Mouse (Mus musculus) embryonic facial prominence, embryonic 13.5 days (tissue): Measurements from ENCODE around the gene Rplp0. TPM values are rescaled to one million over a fixed set of nuclear protein-coding genes. Genes with fewer than 3 reads are reported as not detected.
A peak's percentile ranks its signal among the peaks of the same experiment; 100 is the strongest.

Source experiments
- ATAC-seq: fragments of 200-750 bp; cut with Nextera tagmentation; 2 replicates; pipeline ENCODE4 v1.8.0; 2017; ENCODE audit warnings: low read depth; ENCODE audit not compliant: insufficient number of reproducible peaks, insufficient read depth, low FRiP score, low TSS enrichment
- H3K27ac ChIP-seq: fragments of 300-500 bp; sonication (generic); 2 replicates; pipeline ENCODE4 v1.5.1; 2015; ENCODE audit warnings: moderate library complexity, mild to moderate bottlenecking, inconsistent platforms
- H3K27me3 ChIP-seq: fragments of 300-500 bp; sonication (generic); 2 replicates; pipeline ENCODE4 v1.6.1; 2015; ENCODE audit warnings: mild to moderate bottlenecking, inconsistent platforms
- H3K36me3 ChIP-seq: fragments of 300-500 bp; sonication (generic); 2 replicates; pipeline ENCODE4 v1.6.1; 2015; ENCODE audit warnings: mild to moderate bottlenecking, inconsistent platforms
- H3K4me1 ChIP-seq: fragments of 300-500 bp; sonication (generic); 2 replicates; pipeline ENCODE4 v1.6.1; 2015; ENCODE audit warnings: inconsistent platforms
- H3K4me2 ChIP-seq: fragments of 300-500 bp; sonication (generic); 2 replicates; pipeline ENCODE4 v1.6.1; 2015; ENCODE audit warnings: moderate library complexity, mild to moderate bottlenecking, inconsistent platforms
- H3K4me3 ChIP-seq: fragments of 300-500 bp; sonication (generic); 2 replicates; pipeline ENCODE4 v1.5.1; 2015; ENCODE audit warnings: mild to moderate bottlenecking, inconsistent platforms
- H3K9ac ChIP-seq: fragments of 300-500 bp; sonication (generic); 2 replicates; pipeline ENCODE4 v1.6.1; 2015; ENCODE audit warnings: mild to moderate bottlenecking, inconsistent platforms
- H3K9me3 ChIP-seq: fragments of 300-500 bp; sonication (generic); 2 replicates; pipeline ENCODE4 v1.6.1; 2016; ENCODE audit warnings: inconsistent platforms
- WGBS: fragments of 180-500 bp; shearing (Covaris S2); methylation state at CpG from one replicate; pipeline ENCODE4 v1.1.7; 2015; ENCODE audit warnings: mixed read lengths; 5-methylcytosine and 5-hydroxymethylcytosine counted together
- polyA plus RNA-seq: library from polyadenylated mRNA; unstranded; fragments of >200 nt; fragmentation: Nextera tagmentation; extraction: Ambion mirVana; gene quantifications from 2 replicates; pipeline ENCODE4 v1.2.1, GENCODE M21; 2015

Rplp0 gene
- 1,563 and 1,729 TPM in 2 replicates for polyA plus RNA-seq

DNA sequence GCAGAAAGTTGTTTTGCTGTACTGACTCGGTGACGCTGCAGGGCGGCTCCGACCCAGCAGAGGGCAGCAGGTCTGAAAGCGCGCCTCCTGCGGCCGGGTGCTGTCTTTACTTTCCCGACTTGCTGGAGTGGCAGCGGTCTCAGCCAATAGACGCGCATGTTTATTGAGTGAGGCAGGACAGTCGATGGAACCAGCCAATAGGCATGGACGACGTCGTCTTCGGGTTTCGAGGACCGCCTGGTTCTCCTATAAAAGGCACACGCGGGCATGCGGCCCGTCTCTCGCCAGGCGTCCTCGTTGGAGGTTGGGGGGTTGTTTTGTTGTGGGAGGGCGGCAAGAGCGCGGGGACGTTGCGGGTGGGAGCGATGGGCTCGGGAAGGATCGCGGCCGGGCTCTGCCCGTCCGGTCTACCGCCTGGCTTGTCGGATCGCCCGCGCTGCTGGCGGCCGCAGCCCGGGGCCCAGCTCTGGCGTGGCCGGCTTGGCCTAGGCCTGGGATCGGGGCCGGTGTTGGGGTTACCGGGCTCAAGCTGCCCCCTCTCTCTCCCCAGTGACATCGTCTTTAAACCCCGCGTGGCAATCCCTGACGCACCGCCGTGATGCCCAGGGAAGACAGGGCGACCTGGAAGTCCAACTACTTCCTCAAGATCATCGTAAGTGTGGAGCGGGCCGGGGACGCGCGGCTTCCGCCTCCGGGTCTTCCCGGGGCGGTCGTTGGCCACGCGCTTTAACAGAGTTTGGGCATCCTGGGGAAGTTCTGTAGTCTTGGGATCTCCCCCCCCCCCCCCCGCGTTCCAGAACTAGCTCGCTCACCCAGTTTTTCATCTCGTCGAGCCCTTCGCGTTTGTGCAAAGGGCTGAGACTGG, at the start of gene Rplp0:
Rplp0 (plus strand) TSS at position 231 of the 865 bp plus-strand sequence.
- under 1% methylated on average over 78 of the region's 78 CpGs for WGBS
- Histone ChIP-seq H3K27ac (peak within 1 kb of the TSS; percentile 89), H3K4me1 (peaks cover 24% of the 10 kb centered on the region), H3K9me3 (no peaks in the 10 kb centered on the region), H3K4me3 (peak within 1 kb of the TSS; percentile 86), H3K9ac (peak within 1 kb of the TSS; percentile 99), H3K27me3 (no peaks in the 10 kb centered on the region), H3K4me2 (peak within 1 kb of the TSS; percentile 82), H3K36me3 (peaks cover 45% of the 10 kb centered on the region)
- ATAC-seq: peak; percentile 98

DNA sequence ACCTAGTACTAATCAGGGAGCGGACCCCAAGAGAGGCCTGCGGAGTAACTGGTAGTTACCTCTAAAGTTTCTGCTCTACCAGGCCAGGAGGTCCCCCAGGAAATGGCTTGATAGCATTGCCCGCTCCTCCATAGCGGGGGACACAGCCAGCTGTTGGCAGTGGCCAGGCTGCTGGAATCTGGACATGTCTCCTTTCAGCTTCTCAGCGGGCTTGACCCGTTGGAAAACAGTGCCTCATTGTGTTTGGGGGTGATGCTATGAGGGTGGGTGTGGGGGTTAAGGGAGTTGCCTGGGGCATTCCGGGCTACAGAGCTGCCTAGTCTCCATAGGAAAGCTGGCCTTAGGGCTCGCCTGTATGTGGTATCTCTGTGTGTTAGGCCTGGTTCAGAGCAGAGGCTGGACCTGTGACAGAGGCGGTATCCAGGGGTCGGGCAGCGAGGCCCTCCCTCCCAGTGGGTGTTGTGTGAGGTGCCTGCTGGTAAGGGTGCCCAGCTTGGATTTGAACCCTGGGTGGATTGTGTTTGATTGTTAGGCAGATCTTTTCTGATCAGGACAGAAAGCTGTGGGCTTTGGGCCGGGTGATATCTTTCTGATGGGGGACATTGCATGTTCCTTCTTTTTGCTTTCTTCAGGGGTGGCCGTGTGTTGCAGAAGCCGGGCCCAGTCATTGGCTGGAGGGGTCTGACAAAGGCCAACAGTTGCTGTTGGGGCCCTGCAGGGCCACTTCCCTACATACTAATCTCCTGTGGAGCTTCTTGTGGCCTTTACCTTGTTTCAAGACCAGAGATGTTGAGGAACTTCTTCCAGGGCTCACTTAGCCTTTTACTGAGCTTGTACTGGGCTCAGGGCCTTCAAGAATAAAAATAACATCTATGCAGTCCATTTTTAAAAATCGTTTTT, 49.2 kb upstream of the Rplp0 start:
- peak overlapping the region; percentile 91 for H3K4me2 ChIP-seq
- 0 out of 2 replicates have a peak, but pooled peaks cover 5% of the 10 kb centered on the region for H3K36me3 ChIP-seq
- H3K27me3 ChIP-seq: no peaks in the 10 kb centered on the region
- no peak for ATAC-seq
- H3K9me3 ChIP-seq: no peaks in the 10 kb centered on the region
- H3K4me1 ChIP-seq: peaks cover 61% of the 10 kb centered on the region
- peak overlapping the region; percentile 94 for H3K9ac ChIP-seq
- WGBS: 51% methylated on average over 15 of the region's 15 CpGs
- peak overlapping the region; percentile 78 for H3K27ac ChIP-seq
- H3K4me3 ChIP-seq: peak overlapping the region; percentile 93

DNA sequence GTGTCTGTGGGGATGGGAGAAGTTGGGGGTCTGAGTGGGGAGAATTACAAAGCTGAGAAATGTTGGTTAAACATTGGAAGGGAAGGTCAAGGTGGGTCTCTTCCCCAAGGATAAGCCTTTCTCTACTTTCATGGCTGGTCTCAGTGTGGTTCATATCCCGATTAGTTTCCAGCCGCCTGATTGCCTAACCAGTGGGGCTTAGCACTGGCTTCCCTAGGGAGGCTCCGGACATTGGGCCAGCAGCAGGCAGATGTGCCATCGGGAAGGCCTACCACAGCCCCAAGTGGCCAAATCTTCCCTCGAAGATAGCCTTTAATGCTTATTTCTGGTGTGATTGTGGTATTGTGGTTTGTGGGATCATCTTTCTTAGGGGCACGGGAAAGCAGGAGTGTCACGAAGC, 46.9 kb upstream of the Rplp0 start:
- WGBS: 85% methylated on average over 7 of the region's 7 CpGs
- H3K27ac ChIP-seq: no peak overlapping the region
- no peak overlapping the region for H3K9ac ChIP-seq
- H3K4me1 ChIP-seq: peaks cover 73% of the 10 kb centered on the region
- peaks cover 15% of the 10 kb centered on the region; the same call in 1 of the 2 replicates for H3K36me3 ChIP-seq
- no peak for ATAC-seq
- no peak overlapping the region for H3K4me2 ChIP-seq
- H3K27me3 ChIP-seq: no peaks in the 10 kb centered on the region
- no peaks in the 10 kb centered on the region for H3K9me3 ChIP-seq
- no peak overlapping the region for H3K4me3 ChIP-seq

DNA sequence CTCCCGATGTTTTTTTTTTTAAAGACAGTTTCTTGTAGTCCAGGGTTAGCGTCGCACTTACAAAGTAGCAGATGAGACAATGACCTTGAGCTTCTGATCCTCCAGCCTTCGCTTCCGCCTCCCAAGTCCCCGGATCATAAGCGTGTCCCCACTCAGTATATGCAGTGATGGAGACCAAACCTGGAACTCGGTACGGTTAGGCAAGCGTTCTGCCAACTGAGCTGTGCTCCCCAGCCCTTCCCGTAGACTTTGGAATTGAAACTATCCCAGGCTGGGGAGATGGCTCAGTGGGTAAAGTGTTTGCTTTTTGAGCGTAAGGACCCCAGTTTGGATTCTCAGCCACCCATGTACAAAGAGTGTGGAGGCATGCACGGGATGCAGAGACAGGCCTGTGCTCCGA, 46.0 kb upstream of the Rplp0 start:
- H3K36me3 ChIP-seq: peaks cover 18% of the 10 kb centered on the region; the same call in 1 of the 2 replicates
- H3K27me3 ChIP-seq: no peaks in the 10 kb centered on the region
- H3K4me3 ChIP-seq: no peak overlapping the region
- no peak for ATAC-seq
- 96% methylated on average over 14 of the region's 14 CpGs for WGBS
- H3K9ac ChIP-seq: no peak overlapping the region
- peaks cover 68% of the 10 kb centered on the region for H3K4me1 ChIP-seq
- no peak overlapping the region for H3K4me2 ChIP-seq
- no peaks in the 10 kb centered on the region for H3K9me3 ChIP-seq
- no peak overlapping the region for H3K27ac ChIP-seq

DNA sequence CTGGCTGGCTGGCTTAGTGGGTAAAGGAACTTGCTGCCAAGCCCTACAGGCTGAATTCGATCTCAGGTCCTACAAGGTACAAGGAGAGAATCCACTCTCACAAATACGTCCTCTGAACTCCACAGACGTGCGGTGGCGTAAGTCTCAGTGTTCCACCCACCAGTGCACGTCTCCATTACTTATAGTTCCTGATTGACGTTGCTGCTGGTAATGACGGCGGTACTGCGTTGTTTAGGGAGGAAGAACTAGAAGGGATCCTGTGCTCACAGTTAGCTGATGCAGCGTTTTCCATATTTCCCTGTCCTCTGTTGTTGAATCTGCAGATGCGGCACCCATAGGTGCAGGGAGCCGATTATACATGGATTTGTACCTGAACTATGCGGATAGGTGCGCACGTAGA, 45.5 kb upstream of the Rplp0 start:
- WGBS: 90% methylated on average over 16 of the region's 16 CpGs
- H3K4me1 ChIP-seq: peaks cover 63% of the 10 kb centered on the region
- no peak for ATAC-seq
- H3K4me2 ChIP-seq: no peak overlapping the region
- no peaks in the 10 kb centered on the region for H3K27me3 ChIP-seq
- no peaks in the 10 kb centered on the region for H3K9me3 ChIP-seq
- H3K9ac ChIP-seq: no peak overlapping the region
- no peak overlapping the region for H3K4me3 ChIP-seq
- peak overlapping the region; percentile 95 for H3K27ac ChIP-seq
- H3K36me3 ChIP-seq: peaks cover 18% of the 10 kb centered on the region; the same call in 1 of the 2 replicates

DNA sequence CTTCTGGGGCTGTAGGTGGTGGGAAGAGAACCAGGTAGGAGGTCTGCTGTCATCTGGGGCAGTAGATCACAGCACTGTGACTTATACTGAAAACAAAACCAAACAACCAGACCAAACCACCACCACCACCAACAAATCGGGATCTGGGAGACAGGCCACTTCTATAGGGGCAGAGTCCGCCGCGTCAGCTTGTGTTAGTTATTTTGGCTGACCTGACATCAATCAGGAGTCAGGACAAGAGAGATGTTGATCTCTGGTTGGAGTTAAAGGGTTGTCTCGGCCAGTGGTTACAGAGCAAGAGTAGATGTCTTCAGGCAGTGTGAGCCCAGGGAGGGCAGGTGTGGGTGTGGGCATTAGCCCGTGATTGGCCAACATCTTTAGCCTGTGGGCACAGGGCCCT, 44.9 kb upstream of the Rplp0 start:
- Histone ChIP-seq H3K27ac (peak overlapping the region; percentile 95), H3K27me3 (no peaks in the 10 kb centered on the region), H3K9ac (peak overlapping the region; percentile 53), H3K4me3 (peak overlapping the region; percentile 9; the same call in 1 of the 2 replicates), H3K4me2 (peak overlapping the region; percentile 52), H3K9me3 (no peaks in the 10 kb centered on the region), H3K36me3 (peaks cover 23% of the 10 kb centered on the region; the same call in 1 of the 2 replicates), H3K4me1 (peaks cover 57% of the 10 kb centered on the region)
- 50% methylated on average over 6 of the region's 6 CpGs for WGBS
- 0 out of 2 replicates have a peak, but pooled peaks have one; percentile 2 for ATAC-seq

DNA sequence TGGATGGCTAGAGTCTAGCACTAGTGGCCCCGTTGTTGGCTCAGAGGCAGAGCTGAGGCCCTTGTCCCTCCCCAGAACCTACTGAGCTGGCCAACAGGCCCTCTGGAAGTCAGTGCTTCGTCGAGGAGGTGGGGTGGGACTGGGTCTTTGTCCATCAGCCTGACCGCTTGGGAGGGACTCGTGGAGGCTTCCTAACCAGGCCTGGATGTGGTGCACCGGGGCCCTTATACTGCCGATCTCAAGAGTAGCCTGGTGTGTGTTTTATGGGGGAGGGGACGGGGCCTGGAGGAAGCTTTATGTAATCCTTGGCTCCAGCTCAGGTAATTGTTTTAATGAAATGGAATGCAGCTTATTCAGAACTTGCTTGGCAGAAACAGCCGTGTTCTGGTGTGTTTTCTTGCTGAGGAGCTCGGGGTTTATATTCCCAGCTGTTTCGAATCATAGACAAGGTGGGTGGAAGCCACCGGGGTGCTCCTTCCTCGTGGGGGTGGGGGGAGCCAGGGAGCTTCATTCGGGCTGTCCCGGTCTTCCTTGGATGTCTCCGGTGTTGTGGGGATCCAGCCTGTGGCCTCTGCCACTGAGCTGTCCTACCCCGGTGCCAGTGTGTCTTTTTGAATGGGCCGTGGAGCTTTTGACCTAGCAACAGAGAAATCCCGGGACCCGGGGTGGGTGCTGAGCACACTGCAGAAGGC, 44.2 kb upstream of the Rplp0 start:
- Histone ChIP-seq H3K4me3 (peak overlapping the region; percentile 13), H3K27ac (peak overlapping the region; percentile 95), H3K9me3 (no peaks in the 10 kb centered on the region), H3K27me3 (no peaks in the 10 kb centered on the region), H3K4me1 (peaks cover 51% of the 10 kb centered on the region), H3K36me3 (peaks cover 23% of the 10 kb centered on the region; the same call in 1 of the 2 replicates), H3K4me2 (peak overlapping the region; percentile 52), H3K9ac (peak overlapping the region; percentile 53)
- ATAC-seq: peak; percentile 63
- 18% methylated on average over 20 of the region's 20 CpGs for WGBS

DNA sequence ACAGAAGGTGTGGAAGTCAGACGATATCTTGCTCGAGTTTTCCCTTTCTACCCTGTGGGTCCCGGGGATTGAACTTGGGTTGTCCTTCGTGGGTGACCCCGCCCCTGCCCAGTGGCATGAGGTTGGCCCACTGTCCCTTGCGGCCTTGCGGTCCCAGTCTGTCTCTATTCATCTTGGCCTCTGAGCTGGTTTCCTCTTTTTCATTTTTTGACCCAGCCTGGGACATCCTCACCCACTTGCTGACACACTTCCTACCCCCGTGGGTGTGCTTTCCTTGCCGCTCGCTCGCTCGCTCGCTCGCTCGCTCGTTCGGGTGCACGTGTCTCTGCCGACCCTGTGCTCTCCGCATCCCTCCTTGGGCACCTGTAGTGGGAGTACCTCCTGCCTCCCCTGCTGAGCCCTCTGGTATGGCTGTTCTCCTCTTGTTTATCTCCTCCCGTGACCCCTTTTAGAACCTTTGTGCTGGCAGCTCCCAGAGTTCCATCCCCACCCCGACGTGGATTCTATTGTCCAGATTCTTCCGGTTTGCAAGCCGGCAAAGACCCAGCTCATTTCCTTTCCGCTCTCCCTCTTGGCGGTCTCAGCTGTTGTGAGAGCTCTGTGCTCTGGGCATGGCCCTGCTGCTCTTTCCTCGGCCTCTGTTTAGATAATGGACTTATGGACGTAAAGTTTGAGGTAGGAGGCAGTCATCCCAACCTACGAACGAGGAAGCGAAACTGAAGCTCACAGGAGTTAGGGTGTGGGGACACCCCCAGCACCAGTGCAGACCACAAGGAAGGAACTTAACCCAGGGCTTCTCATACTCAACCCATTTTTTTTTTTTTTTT, 43.0 kb upstream of the Rplp0 start:
- H3K9ac ChIP-seq: no peak overlapping the region
- H3K4me2 ChIP-seq: no peak overlapping the region; the same call in 1 of the 2 replicates
- H3K4me1 ChIP-seq: peaks cover 48% of the 10 kb centered on the region
- no peak overlapping the region for H3K4me3 ChIP-seq
- H3K36me3 ChIP-seq: peaks cover 23% of the 10 kb centered on the region; the same call in 1 of the 2 replicates
- no peak for ATAC-seq
- no peaks in the 10 kb centered on the region for H3K9me3 ChIP-seq
- H3K27me3 ChIP-seq: no peaks in the 10 kb centered on the region
- 88% methylated on average over 32 of the region's 32 CpGs for WGBS
- peak overlapping the region; percentile 95 for H3K27ac ChIP-seq

DNA sequence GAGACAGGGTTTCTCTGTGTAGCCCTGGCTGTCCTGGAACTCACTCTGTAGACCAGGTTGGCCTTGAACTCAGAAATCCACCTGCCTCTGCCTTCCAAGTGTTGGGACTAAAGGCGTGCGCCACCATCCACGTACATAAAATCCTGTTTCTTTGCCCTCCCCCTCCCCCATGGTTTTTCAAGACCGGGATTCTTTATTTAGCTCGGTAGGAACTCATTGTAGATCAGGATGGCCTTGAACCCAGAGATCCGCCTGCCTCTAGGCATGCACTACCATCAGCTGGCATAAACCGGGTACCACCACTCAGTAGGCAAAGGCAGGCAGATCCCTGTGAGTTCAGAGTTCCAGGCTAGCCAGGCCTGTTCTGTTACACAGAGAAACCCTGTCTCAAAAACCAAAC, 42.4 kb upstream of the Rplp0 start:
- ATAC-seq: no peak
- Histone ChIP-seq H3K9me3 (no peaks in the 10 kb centered on the region), H3K36me3 (peaks cover 23% of the 10 kb centered on the region; the same call in 1 of the 2 replicates), H3K4me3 (no peak overlapping the region), H3K27me3 (no peaks in the 10 kb centered on the region), H3K27ac (peak overlapping the region; percentile 95; the same call in 1 of the 2 replicates), H3K9ac (no peak overlapping the region), H3K4me2 (no peak overlapping the region), H3K4me1 (peaks cover 52% of the 10 kb centered on the region)
- 93% methylated on average over 7 of the region's 7 CpGs for WGBS

DNA sequence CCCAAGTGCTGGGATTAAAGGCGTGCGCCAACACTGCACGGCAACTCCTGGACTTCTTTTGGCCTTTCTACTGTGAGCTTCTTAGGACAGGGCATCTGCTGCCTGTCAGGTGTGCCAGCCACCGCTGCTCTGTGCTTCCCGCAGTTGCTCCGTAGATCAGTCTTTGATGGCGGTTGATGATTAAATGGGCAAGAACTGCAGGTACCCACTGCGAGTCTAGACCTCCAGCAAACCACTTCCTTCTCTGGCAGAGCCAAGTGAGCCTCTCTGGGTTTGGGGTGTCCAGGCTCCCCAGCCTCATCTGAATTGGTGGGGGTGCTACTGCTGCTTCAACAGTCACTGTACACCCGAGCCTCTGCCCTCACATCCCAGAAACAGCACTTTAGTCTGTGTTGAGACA, 41.8 kb upstream of the Rplp0 start:
- Histone ChIP-seq H3K27me3 (no peaks in the 10 kb centered on the region), H3K9me3 (no peaks in the 10 kb centered on the region), H3K4me3 (no peak overlapping the region), H3K27ac (0 out of 2 replicates have a peak overlapping the region, but pooled peaks have one; percentile 11), H3K9ac (no peak overlapping the region), H3K36me3 (peaks cover 23% of the 10 kb centered on the region; the same call in 1 of the 2 replicates), H3K4me2 (no peak overlapping the region), H3K4me1 (peaks cover 55% of the 10 kb centered on the region)
- no peak for ATAC-seq
- WGBS: 82% methylated on average over 9 of the region's 9 CpGs
